Mouse (Mus musculus) G1E-ER4 (cell line): Measurements from ENCODE around the gene Efhd2. TPM values are rescaled to one million over a fixed set of nuclear protein-coding genes. Genes with fewer than 3 reads are reported as not detected.

Experiments
- GATA1 ChIP-seq: IDR thresholded peaks from one replicate; pipeline ENCODE4 v1.8.0; 2012; ENCODE audit warnings: low read length, inconsistent platforms
- polyA plus RNA-seq: library from polyadenylated mRNA; stranded (reverse); fragments of >175 nt; gene quantifications from 2 replicates; pipeline ENCODE4 v1.2.3, GENCODE M21; 2012

The Efhd2 gene
- 70.4 and 72.2 TPM in 2 replicates for polyA plus RNA-seq

- no peak for TF ChIP-seq GATA1
These were observed at the start of gene Efhd2 for GRCm38 (mm10) chr4:141874601-141875460. TSS of gene Efhd2 (minus strand) at chr4:141874920.

GRCm38 (mm10) chr4:141923961-141924360 is 49.2 kb upstream of the Efhd2 start:
- TF ChIP-seq GATA1, result no peak

GRCm38 (mm10) chr4:141920391-141920790 is 45.7 kb upstream of the Efhd2 start:
- TF ChIP-seq GATA1, result no peak

- TF ChIP-seq GATA1, result no peak
These were observed 43.2 kb upstream of the Efhd2 start for GRCm38 (mm10) chr4:141917735-141918419.

- TF ChIP-seq GATA1, result no peak
These were observed 39.3 kb upstream of the Efhd2 start for GRCm38 (mm10) chr4:141914040-141914439.

- TF ChIP-seq GATA1, result no peak
These were observed 38.7 kb upstream of the Efhd2 start for GRCm38 (mm10) chr4:141913201-141913993.

- no peak for TF ChIP-seq GATA1
These were observed 30.0 kb upstream of the Efhd2 start for GRCm38 (mm10) chr4:141904710-141905109.

- TF ChIP-seq GATA1, result no peak
These were observed 27.7 kb upstream of the Efhd2 start for GRCm38 (mm10) chr4:141902479-141902858.

- TF ChIP-seq GATA1, result no peak
These were observed 27.2 kb upstream of the Efhd2 start for GRCm38 (mm10) chr4:141901711-141902478.

- no peak for TF ChIP-seq GATA1
These were observed 25.7 kb upstream of the Efhd2 start for GRCm38 (mm10) chr4:141900421-141900820.

GRCm38 (mm10) chr4:141899936-141900335 is 25.2 kb upstream of the Efhd2 start:
- TF ChIP-seq GATA1, result no peak

- TF ChIP-seq GATA1, result no peak
These were observed 24.2 kb upstream of the Efhd2 start for GRCm38 (mm10) chr4:141898905-141899304.

GRCm38 (mm10) chr4:141897838-141898237 is 23.1 kb upstream of the Efhd2 start:
- TF ChIP-seq GATA1, result no peak

GRCm38 (mm10) chr4:141897225-141897624 is 22.5 kb upstream of the Efhd2 start:
- TF ChIP-seq GATA1, result no peak

- TF ChIP-seq GATA1, result no peak
These were observed 21.1 kb upstream of the Efhd2 start for GRCm38 (mm10) chr4:141895772-141896171.
